Mouse (Mus musculus) liver, embryonic 11.5 days (tissue): ENCODE measurements at regions not wholly inside any gene's neighbourhood (a gene's known extent, or its start where the extent isn't known, plus 50 kb on each side); places are given as distances from the start of the nearest gene placed in this dataset.
"Not testable (repeated sequence)": the region's sequence is repeated elsewhere in the genome, so short reads cannot be mapped to it uniquely, and the experiment has no call there.

Experiments used
- ATAC-seq: fragments of 200-750 bp; cut with Nextera tagmentation; replicated peaks from 2 replicates; pipeline ENCODE4 v1.8.0; 2017; ENCODE audit warnings: moderate number of reproducible peaks, mild to moderate bottlenecking, moderate TSS enrichment, moderate library complexity; ENCODE audit not compliant: low FRiP score
- DNase-seq: peaks from one replicate; pipeline ENCODE4 v3.0.0-alpha.2; 2017; ENCODE audit warnings: low spot score
- H3K27ac ChIP-seq: fragments of 300-500 bp; sonication (generic); 2 replicates; pipeline ENCODE4 v1.5.1; 2014; ENCODE audit warnings: mild to moderate bottlenecking, low read depth, low read length, control low read depth
- H3K27me3 ChIP-seq: fragments of 300-500 bp; sonication (generic); replicated peaks from 2 replicates; pipeline ENCODE4 v1.6.1; 2014; ENCODE audit warnings: low read length, mixed read lengths; ENCODE audit not compliant: control insufficient read depth, insufficient read depth
- H3K36me3 ChIP-seq: fragments of 300-500 bp; sonication (generic); 2 replicates; pipeline ENCODE4 v1.6.1; 2014; ENCODE audit warnings: mild to moderate bottlenecking, low read length, moderate library complexity, mixed read lengths; ENCODE audit not compliant: control insufficient read depth, insufficient read depth
- H3K4me1 ChIP-seq: fragments of 300-500 bp; sonication (generic); replicated peaks from 2 replicates; pipeline ENCODE4 v1.6.1; 2014; ENCODE audit warnings: low read length, mixed read lengths; ENCODE audit not compliant: control insufficient read depth, insufficient read depth
- H3K4me2 ChIP-seq: fragments of 300-500 bp; sonication (generic); 2 replicates; pipeline ENCODE4 v1.6.1; 2014; ENCODE audit warnings: mild to moderate bottlenecking, control low read depth, moderate library complexity
- H3K4me3 ChIP-seq: fragments of 300-500 bp; sonication (generic); 2 replicates; pipeline ENCODE4 v1.5.1; 2014; ENCODE audit warnings: low read depth, low read length, control low read depth
- H3K9ac ChIP-seq: fragments of 300-500 bp; sonication (generic); 2 replicates; pipeline ENCODE4 v1.6.1; 2014; ENCODE audit warnings: low read depth, low read length, control low read depth
- H3K9me3 ChIP-seq: fragments of 300-500 bp; sonication (generic); 2 replicates; pipeline ENCODE4 v1.6.1; 2016; ENCODE audit warnings: low read length, inconsistent platforms, mixed read lengths; ENCODE audit not compliant: control insufficient read depth
- WGBS: fragments of 180-500 bp; shearing (Covaris S2); extraction: QIAGEN DNeasy Blood & Tissue Kit; methylation state at CpG from one replicate; pipeline ENCODE4 v1.1.7; 2014; 5-methylcytosine and 5-hydroxymethylcytosine counted together

DNA sequence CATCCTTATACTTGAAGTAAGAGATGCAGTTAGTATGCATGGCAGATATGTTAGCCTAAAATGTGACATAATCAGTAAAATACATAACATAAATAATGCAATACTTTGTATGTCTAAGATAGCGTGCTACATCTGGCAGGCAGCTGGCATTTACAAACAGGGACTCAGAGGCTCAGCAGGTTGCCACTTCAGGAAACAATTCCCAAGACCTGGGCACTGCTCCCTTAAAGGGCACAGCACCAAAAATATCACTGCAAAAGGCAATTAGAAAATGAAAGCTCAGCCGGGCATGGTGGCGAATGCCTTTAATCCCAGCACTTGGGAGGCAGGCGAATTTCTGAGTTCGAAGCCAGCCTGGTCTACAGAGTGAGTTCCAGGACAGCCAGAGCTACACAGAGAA, 544.0 kb downstream of the Zfp704 start:
- WGBS = 83% methylated on average over 5 of the region's 5 CpGs
- H3K36me3 ChIP-seq = no peaks in the 10 kb centered on the region
- H3K4me1 ChIP-seq = no peaks in the 10 kb centered on the region
- H3K4me2 ChIP-seq = no peak overlapping the region
- H3K27ac ChIP-seq = no peak overlapping the region
- no peaks in the 10 kb centered on the region for H3K9me3 ChIP-seq
- H3K27me3 ChIP-seq = no peaks in the 10 kb centered on the region
- no peak overlapping the region for H3K4me3 ChIP-seq
- DNase-seq (no peak), ATAC-seq (no peak)
- no peak overlapping the region for H3K9ac ChIP-seq

- H3K27me3 ChIP-seq = no peaks in the 10 kb centered on the region
- no peak overlapping the region for H3K27ac ChIP-seq
- H3K9me3 ChIP-seq = no peaks in the 10 kb centered on the region
- DNase-seq (no peak), ATAC-seq (no peak)
- no peak overlapping the region for H3K9ac ChIP-seq
- no peak overlapping the region for H3K4me2 ChIP-seq
- WGBS = 47% methylated on average over 15 of the region's 15 CpGs
- no peaks in the 10 kb centered on the region for H3K4me1 ChIP-seq
- H3K4me3 ChIP-seq = no peak overlapping the region
- no peaks in the 10 kb centered on the region for H3K36me3 ChIP-seq
Observed at GRCm38 (mm10) chr3:9064266-9065031, 545.4 kb downstream of the Zfp704 start.

DNA sequence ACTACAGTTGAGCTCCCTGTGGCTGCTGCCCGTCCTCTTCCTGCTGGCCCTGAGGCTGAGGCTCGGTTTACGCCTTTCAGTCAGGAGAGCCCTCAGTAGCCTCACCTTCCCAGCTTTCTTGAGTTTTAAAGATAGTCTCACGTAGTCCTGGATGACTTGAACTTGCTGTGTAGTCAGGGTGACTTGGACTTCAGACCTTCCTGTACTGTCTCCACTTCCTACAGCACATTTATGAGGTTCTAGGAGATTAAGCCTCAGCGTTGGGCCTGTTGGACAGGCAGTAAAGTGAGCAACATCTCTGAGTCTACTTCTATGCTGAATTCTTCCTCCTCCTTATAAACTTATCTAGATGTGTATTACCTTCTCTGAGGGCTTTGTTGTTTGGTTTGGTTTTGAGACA, 546.2 kb downstream of the Zfp704 start:
- Histone ChIP-seq H3K9me3 (no peaks in the 10 kb centered on the region), H3K4me1 (no peaks in the 10 kb centered on the region), H3K36me3 (no peaks in the 10 kb centered on the region), H3K27me3 (no peaks in the 10 kb centered on the region), H3K9ac (no peak overlapping the region), H3K27ac (no peak overlapping the region), H3K4me2 (no peak overlapping the region), H3K4me3 (no peak overlapping the region)
- ATAC-seq (no peak), DNase-seq (no peak)
- 73% methylated on average over 5 of the region's 5 CpGs for WGBS

GRCm38 (mm10) chr3:9061396-9061795, 548.5 kb downstream of the Zfp704 start:
- ATAC-seq = no peak

GRCm38 (mm10) chr3:9057703-9058102, 552.2 kb downstream of the Zfp704 start:
- not testable (repeated sequence) for H3K4me2 ChIP-seq, H3K4me1 ChIP-seq, H3K27ac ChIP-seq, H3K9ac ChIP-seq, ATAC-seq, H3K9me3 ChIP-seq, H3K4me3 ChIP-seq, H3K36me3 ChIP-seq, DNase-seq, H3K27me3 ChIP-seq
- 72% methylated on average over 3 of the region's 3 CpGs for WGBS

More at GRCm38 (mm10) chr3:9061396-9061795, 548.5 kb downstream of the Zfp704 start:
- Histone ChIP-seq H3K27me3 (no peaks in the 10 kb centered on the region), H3K27ac (no peak overlapping the region), H3K9ac (no peak overlapping the region), H3K4me1 (no peaks in the 10 kb centered on the region), H3K4me3 (no peak overlapping the region), H3K36me3 (no peaks in the 10 kb centered on the region), H3K4me2 (no peak overlapping the region), H3K9me3 (no peaks in the 10 kb centered on the region)
- WGBS = 87% methylated on average over 2 of the region's 2 CpGs
- no peak for DNase-seq

- Histone ChIP-seq H3K36me3 (no peaks in the 10 kb centered on the region), H3K27ac (no peak overlapping the region), H3K4me1 (no peaks in the 10 kb centered on the region), H3K4me3 (no peak overlapping the region), H3K9me3 (no peaks in the 10 kb centered on the region), H3K4me2 (no peak overlapping the region), H3K27me3 (no peaks in the 10 kb centered on the region), H3K9ac (no peak overlapping the region)
- ATAC-seq = no peak
- WGBS = 80% methylated on average over 6 of the region's 6 CpGs
- no peak for DNase-seq
Observed at GRCm38 (mm10) chr3:9056846-9057245, 553.0 kb downstream of the Zfp704 start.

GRCm38 (mm10) chr3:9055780-9056179, 554.1 kb downstream of the Zfp704 start:
- Histone ChIP-seq H3K27me3 (no peaks in the 10 kb centered on the region), H3K4me1 (no peaks in the 10 kb centered on the region), H3K36me3 (no peaks in the 10 kb centered on the region), H3K9ac (no peak overlapping the region), H3K27ac (no peak overlapping the region), H3K9me3 (no peaks in the 10 kb centered on the region), H3K4me2 (no peak overlapping the region), H3K4me3 (no peak overlapping the region)
- 82% methylated on average over 6 of the region's 6 CpGs for WGBS
- DNase-seq (no peak), ATAC-seq (no peak)
